Mouse (Mus musculus): ENCODE results near the gene Prmt7. TPM values are rescaled to one million over a fixed set of nuclear protein-coding genes. Genes with fewer than 3 reads are reported as not detected.
"Not testable (repeated sequence)": the region's sequence is repeated elsewhere in the genome, so short reads cannot be mapped to it uniquely, and the experiment has no call there.

Gene Prmt7
- total and polyA plus RNA-seq, 3 experiments: 20.0 to 43.9 (median 22.8) TPM

DNA sequence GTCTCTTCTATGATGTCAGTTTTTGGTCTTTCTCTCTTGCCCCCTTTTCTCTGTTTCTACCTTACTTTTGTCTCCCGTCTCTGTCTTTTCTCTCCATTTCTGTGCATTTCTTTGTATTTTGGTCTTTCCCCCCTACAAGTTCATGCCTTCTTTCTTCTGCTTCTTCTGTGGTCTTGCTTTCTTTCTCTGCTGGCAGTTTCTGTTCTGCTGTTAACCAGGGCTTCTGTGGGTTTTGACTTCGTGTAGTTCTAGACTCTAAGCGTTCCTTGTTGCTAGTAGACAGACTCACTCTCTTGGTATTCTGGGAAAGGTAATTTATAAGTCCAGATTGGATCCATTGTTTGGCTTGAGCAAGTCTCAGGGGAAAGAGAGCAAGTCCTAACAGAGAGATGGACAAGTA is 24.3 kb upstream of the Prmt7 start:
- peaks cover 22% of the 10 kb centered on the region for H3K4me1 ChIP-seq (ENCODE audit: insufficient read depth, low read depth, low read length)
- H3K27me3 ChIP-seq (ENCODE audit: insufficient read depth, low read length): peaks cover 82% of the 10 kb centered on the region
- H3K36me3 ChIP-seq (replicated peaks): no peaks in the 10 kb centered on the region
- TF ChIP-seq CTCF (IDR thresholded peaks at IDR 0.05; ENCODE audit: low read depth, low read length) (no peak), POLR2AphosphoS5 (IDR thresholded peaks at IDR 0.05; ENCODE audit: insufficient replicate concordance, low read depth, low read length) (no peak), GATA1 (IDR thresholded peaks at IDR 0.05; ENCODE audit: borderline replicate concordance, low read length) (no peak), GATA2 (IDR thresholded peaks at IDR 0.05; ENCODE audit: borderline replicate concordance, low read depth, low read length) (no peak), TAL1 (conservative IDR thresholded peaks at IDR 0.05; ENCODE audit: low read depth, low read length) (no peak)
- DNase-seq (ENCODE audit: low spot score): no peak
- no peak overlapping the region for H3K4me3 ChIP-seq (ENCODE audit: low read depth, low read length)
- H3K9me3 ChIP-seq (replicated peaks): 0 out of 2 replicates have a peak, but pooled peaks cover 8% of the 10 kb centered on the region
- no peak for ATAC-seq (ENCODE audit: extremely low read depth, insufficient number of reproducible peaks, low FRiP score, poor library complexity, severe bottlenecking)

- Histone ChIP-seq H3K9me3 (replicated peaks) (0 out of 2 replicates have a peak, but pooled peaks cover 8% of the 10 kb centered on the region), H3K36me3 (replicated peaks) (no peaks in the 10 kb centered on the region), H3K4me1 (ENCODE audit: insufficient read depth, low read depth, low read length) (peaks cover 49% of the 10 kb centered on the region), H3K27me3 (ENCODE audit: insufficient read depth, low read length) (peaks cover 64% of the 10 kb centered on the region), H3K4me3 (ENCODE audit: low read depth, low read length) (no peak overlapping the region)
- TF ChIP-seq TAL1 (conservative IDR thresholded peaks at IDR 0.05; ENCODE audit: low read depth, low read length) (no peak), CTCF (IDR thresholded peaks at IDR 0.05; ENCODE audit: low read depth, low read length) (no peak), GATA1 (IDR thresholded peaks at IDR 0.05; ENCODE audit: borderline replicate concordance, low read length) (no peak), GATA2 (IDR thresholded peaks at IDR 0.05; ENCODE audit: borderline replicate concordance, low read depth, low read length) (no peak), POLR2AphosphoS5 (IDR thresholded peaks at IDR 0.05; ENCODE audit: insufficient replicate concordance, low read depth, low read length) (no peak)
- ATAC-seq (ENCODE audit: extremely low read depth, insufficient number of reproducible peaks, low FRiP score, poor library complexity, severe bottlenecking) (no peak), DNase-seq (ENCODE audit: low spot score) (no peak)
These were observed 21.6 kb upstream of the Prmt7 start for GRCm38 (mm10) chr8:106189162-106189561.

GRCm38 (mm10) chr8:106191639-106192038 is 19.1 kb upstream of the Prmt7 start:
- Histone ChIP-seq H3K36me3 (replicated peaks) (peaks cover 8% of the 10 kb centered on the region), H3K4me3 (ENCODE audit: low read depth, low read length) (no peak overlapping the region; the same call in 1 of the 2 replicates), H3K27me3 (ENCODE audit: insufficient read depth, low read length) (peaks cover 62% of the 10 kb centered on the region), H3K4me1 (ENCODE audit: insufficient read depth, low read depth, low read length) (peaks cover 62% of the 10 kb centered on the region), H3K9me3 (replicated peaks) (0 out of 2 replicates have a peak, but pooled peaks cover 8% of the 10 kb centered on the region)
- ATAC-seq (ENCODE audit: extremely low read depth, insufficient number of reproducible peaks, low FRiP score, poor library complexity, severe bottlenecking): peak; percentile 83
- DNase-seq (ENCODE audit: low spot score): peak; percentile 61
- no peak for TF ChIP-seq GATA1 (IDR thresholded peaks at IDR 0.05; ENCODE audit: borderline replicate concordance, low read length)
- TF ChIP-seq TAL1 (conservative IDR thresholded peaks at IDR 0.05; ENCODE audit: low read depth, low read length): peak; percentile 62

DNA sequence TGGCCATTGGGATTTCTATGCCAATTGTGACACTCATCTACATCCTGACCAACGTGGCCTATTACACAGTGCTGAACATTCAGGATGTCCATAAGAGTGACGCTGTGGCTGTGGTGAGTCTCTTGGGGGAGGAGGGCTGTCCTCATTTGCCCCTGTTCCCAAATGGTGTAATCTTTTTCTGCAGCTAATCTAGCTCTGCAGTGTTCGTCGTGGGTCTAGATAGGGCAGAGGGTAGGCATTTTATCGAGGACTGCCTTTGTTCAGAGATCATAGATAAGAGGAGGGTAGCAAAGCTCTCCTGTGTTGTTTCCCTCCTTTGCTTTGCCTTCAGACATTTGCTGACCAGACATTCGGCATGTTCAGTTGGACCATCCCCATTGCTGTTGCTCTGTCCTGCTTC is 17.6 kb upstream of the Prmt7 start:
- peaks cover 60% of the 10 kb centered on the region for H3K4me1 ChIP-seq (ENCODE audit: insufficient read depth, low read depth, low read length)
- peaks cover 14% of the 10 kb centered on the region for H3K36me3 ChIP-seq (replicated peaks)
- DNase-seq (ENCODE audit: low spot score) (peak; percentile 36), ATAC-seq (ENCODE audit: extremely low read depth, insufficient number of reproducible peaks, low FRiP score, poor library complexity, severe bottlenecking) (peak; percentile 86)
- H3K9me3 ChIP-seq (replicated peaks): 0 out of 2 replicates have a peak, but pooled peaks cover under 1% of the 10 kb centered on the region
- no peak overlapping the region; the same call in 1 of the 2 replicates for H3K4me3 ChIP-seq (ENCODE audit: low read depth, low read length)
- peak; percentile 83 for TF ChIP-seq TAL1 (conservative IDR thresholded peaks at IDR 0.05; ENCODE audit: low read depth, low read length)
- no peak for TF ChIP-seq CTCF (IDR thresholded peaks at IDR 0.05; ENCODE audit: low read depth, low read length)
- peaks cover 56% of the 10 kb centered on the region for H3K27me3 ChIP-seq (ENCODE audit: insufficient read depth, low read length)

- Histone ChIP-seq H3K4me1 (ENCODE audit: insufficient read depth, low read depth, low read length) (peaks cover 62% of the 10 kb centered on the region), H3K27me3 (ENCODE audit: insufficient read depth, low read length) (peaks cover 48% of the 10 kb centered on the region), H3K9me3 (replicated peaks) (no peaks in the 10 kb centered on the region), H3K4me3 (ENCODE audit: low read depth, low read length) (peak overlapping the region; percentile 40; the same call in 1 of the 2 replicates), H3K36me3 (replicated peaks) (peaks cover 16% of the 10 kb centered on the region)
- TF ChIP-seq GATA1 (IDR thresholded peaks at IDR 0.05; ENCODE audit: borderline replicate concordance, low read length) (no peak), GATA2 (IDR thresholded peaks at IDR 0.05; ENCODE audit: borderline replicate concordance, low read depth, low read length) (no peak), CTCF (IDR thresholded peaks at IDR 0.05; ENCODE audit: low read depth, low read length) (no peak), POLR2AphosphoS5 (IDR thresholded peaks at IDR 0.05; ENCODE audit: insufficient replicate concordance, low read depth, low read length) (no peak), TAL1 (conservative IDR thresholded peaks at IDR 0.05; ENCODE audit: low read depth, low read length) (no peak)
- ATAC-seq (ENCODE audit: extremely low read depth, insufficient number of reproducible peaks, low FRiP score, poor library complexity, severe bottlenecking) (no peak), DNase-seq (ENCODE audit: low spot score) (no peak)
These were observed 16.7 kb upstream of the Prmt7 start for GRCm38 (mm10) chr8:106194062-106194461.

DNA sequence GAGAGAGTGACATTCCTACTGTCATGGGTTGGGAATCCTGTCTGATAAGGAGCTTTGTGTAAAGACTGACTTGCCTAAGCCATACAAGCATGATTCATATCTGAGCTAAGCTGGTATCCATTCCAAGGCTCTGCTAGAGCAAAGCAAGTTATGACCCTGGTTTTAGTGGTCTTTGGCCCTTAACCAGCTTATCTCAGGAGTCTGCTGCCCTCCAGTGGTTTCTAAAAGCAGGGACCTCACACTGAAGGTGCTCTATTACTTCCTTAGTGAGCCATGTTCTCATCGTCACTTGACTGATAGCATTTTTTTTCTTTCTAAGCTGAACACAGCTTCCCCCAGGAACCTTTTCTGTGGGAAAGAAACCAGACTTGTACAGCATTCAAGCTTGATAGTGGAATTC is 12.0 kb upstream of the Prmt7 start:
- Histone ChIP-seq H3K27me3 (ENCODE audit: insufficient read depth, low read length) (peaks cover 34% of the 10 kb centered on the region), H3K9me3 (replicated peaks) (no peaks in the 10 kb centered on the region), H3K4me1 (ENCODE audit: insufficient read depth, low read depth, low read length) (peaks cover 28% of the 10 kb centered on the region), H3K4me3 (ENCODE audit: low read depth, low read length) (no peak overlapping the region), H3K36me3 (replicated peaks) (peaks cover 54% of the 10 kb centered on the region)
- no peak for DNase-seq (ENCODE audit: low spot score)
- TF ChIP-seq CTCF (IDR thresholded peaks at IDR 0.05; ENCODE audit: low read depth, low read length) (no peak), POLR2AphosphoS5 (IDR thresholded peaks at IDR 0.05; ENCODE audit: insufficient replicate concordance, low read depth, low read length) (no peak), TAL1 (conservative IDR thresholded peaks at IDR 0.05; ENCODE audit: low read depth, low read length) (no peak), GATA1 (IDR thresholded peaks at IDR 0.05; ENCODE audit: borderline replicate concordance, low read length) (no peak), GATA2 (IDR thresholded peaks at IDR 0.05; ENCODE audit: borderline replicate concordance, low read depth, low read length) (no peak)
- peak; percentile 22; the same call in 1 of the 2 replicates for ATAC-seq (ENCODE audit: extremely low read depth, insufficient number of reproducible peaks, low FRiP score, poor library complexity, severe bottlenecking)

- H3K36me3 ChIP-seq (replicated peaks): peaks cover 61% of the 10 kb centered on the region
- H3K4me1 ChIP-seq (ENCODE audit: insufficient read depth, low read depth, low read length): peaks cover 20% of the 10 kb centered on the region
- H3K9me3 ChIP-seq (replicated peaks); H3K4me3 ChIP-seq (ENCODE audit: low read depth, low read length); ATAC-seq (ENCODE audit: extremely low read depth, insufficient number of reproducible peaks, low FRiP score, poor library complexity, severe bottlenecking); DNase-seq (ENCODE audit: low spot score): not testable (repeated sequence)
- peaks cover 27% of the 10 kb centered on the region for H3K27me3 ChIP-seq (ENCODE audit: insufficient read depth, low read length)
These were observed 11.1 kb upstream of the Prmt7 start for GRCm38 (mm10) chr8:106199596-106199995.

All from G1E (cell line).